Mouse (Mus musculus): ENCODE measurements at regions not wholly inside any gene's neighbourhood (a gene's known extent, or its start where the extent isn't known, plus 50 kb on each side); places are given as distances from the start of the nearest gene placed in this dataset.
A peak's percentile ranks its signal among the peaks of the same experiment; 100 is the strongest.

GRCm38 (mm10) chr10:83896160-83896559 lies 173.5 kb downstream of the 1500009L16Rik start:
- Histone ChIP-seq H3K9ac (ENCODE audit: low read length) (0 out of 2 replicates have a peak overlapping the region, but pooled peaks have one; percentile 3), H3K27ac (replicated peaks in 1 of 2; ENCODE audit: control insufficient read depth in 1 of 2, insufficient read depth in 1 of 2, low read depth in 2 of 2, low read length in 2 of 2) (peak overlapping the region; percentile 94 to 98), H3K4me1 (ENCODE audit: control insufficient read depth in 2 of 2, insufficient read depth in 2 of 2, low read length in 2 of 2) (peaks cover 28 to 41% of the 10 kb centered on the region in 2 experiments), H3K36me3 (ENCODE audit: control insufficient read depth, insufficient read depth, low read length) (no peaks in the 10 kb centered on the region), H3K4me3 (ENCODE audit: control insufficient read depth in 1 of 2, insufficient read depth in 1 of 2, low read depth in 1 of 2, low read length in 2 of 2) (no peak overlapping the region), H3K4me2 (ENCODE audit: low read length) (peak overlapping the region; percentile 29; the same call in 1 of the 2 replicates), H3K9me3 (ENCODE audit: control insufficient read depth, low read length) (no peaks in the 10 kb centered on the region), H3K27me3 (ENCODE audit: control insufficient read depth, insufficient read depth, low read length) (no peaks in the 10 kb centered on the region)
- 29% methylated on average over 5 of the region's 5 CpGs for WGBS
- ATAC-seq (ENCODE audit: insufficient number of reproducible peaks, insufficient read depth, low FRiP score, low read depth): peak; percentile 37

- H3K4me3 ChIP-seq (ENCODE audit: control insufficient read depth in 1 of 2, insufficient read depth in 1 of 2, low read depth in 1 of 2, low read length in 2 of 2): no peak overlapping the region
- H3K9me3 ChIP-seq (ENCODE audit: control insufficient read depth, low read length): no peaks in the 10 kb centered on the region
- H3K9ac ChIP-seq (ENCODE audit: low read length): no peak overlapping the region
- 0 out of 4 replicates have a peak overlapping the region, but pooled peaks of 1 of the 2 experiments have one; percentile 94 for H3K27ac ChIP-seq (replicated peaks in 1 of 2; ENCODE audit: control insufficient read depth in 1 of 2, insufficient read depth in 1 of 2, low read depth in 2 of 2, low read length in 2 of 2)
- H3K27me3 ChIP-seq (ENCODE audit: control insufficient read depth, insufficient read depth, low read length): no peaks in the 10 kb centered on the region
- peaks cover 28 to 39% of the 10 kb centered on the region in 2 experiments for H3K4me1 ChIP-seq (ENCODE audit: control insufficient read depth in 2 of 2, insufficient read depth in 2 of 2, low read length in 2 of 2)
- no peak for ATAC-seq (ENCODE audit: insufficient number of reproducible peaks, insufficient read depth, low FRiP score, low read depth)
- no peak overlapping the region for H3K4me2 ChIP-seq (ENCODE audit: low read length)
- 77% methylated on average over 6 of the region's 6 CpGs for WGBS
- H3K36me3 ChIP-seq (ENCODE audit: control insufficient read depth, insufficient read depth, low read length): no peaks in the 10 kb centered on the region
Observed at GRCm38 (mm10) chr10:83897558-83897957, 174.9 kb downstream of the 1500009L16Rik start.

- ATAC-seq (ENCODE audit: insufficient number of reproducible peaks, insufficient read depth, low FRiP score, low read depth): no peak
- H3K27ac ChIP-seq (replicated peaks in 1 of 2; ENCODE audit: control insufficient read depth in 1 of 2, insufficient read depth in 1 of 2, low read depth in 2 of 2, low read length in 2 of 2): no peak overlapping the region
- WGBS: 74% methylated on average over 8 of the region's 8 CpGs
- no peaks in the 10 kb centered on the region for H3K36me3 ChIP-seq (ENCODE audit: control insufficient read depth, insufficient read depth, low read length)
- no peaks in the 10 kb centered on the region for H3K4me1 ChIP-seq (ENCODE audit: control insufficient read depth in 2 of 2, insufficient read depth in 2 of 2, low read length in 2 of 2)
- H3K4me3 ChIP-seq (ENCODE audit: control insufficient read depth in 1 of 2, insufficient read depth in 1 of 2, low read depth in 1 of 2, low read length in 2 of 2): no peak overlapping the region
- no peaks in the 10 kb centered on the region for H3K27me3 ChIP-seq (ENCODE audit: control insufficient read depth, insufficient read depth, low read length)
- H3K9ac ChIP-seq (ENCODE audit: low read length): no peak overlapping the region
- no peak overlapping the region for H3K4me2 ChIP-seq (ENCODE audit: low read length)
- H3K9me3 ChIP-seq (ENCODE audit: control insufficient read depth, low read length): no peaks in the 10 kb centered on the region
Observed at GRCm38 (mm10) chr10:83906751-83907150, 184.1 kb downstream of the 1500009L16Rik start.

- Histone ChIP-seq H3K4me2 (ENCODE audit: low read length) (no peak overlapping the region), H3K4me1 (ENCODE audit: control insufficient read depth in 2 of 2, insufficient read depth in 2 of 2, low read length in 2 of 2) (no peaks in the 10 kb centered on the region; a peak in 1 of 4 replicates), H3K4me3 (ENCODE audit: control insufficient read depth in 1 of 2, insufficient read depth in 1 of 2, low read depth in 1 of 2, low read length in 2 of 2) (no peak overlapping the region), H3K9ac (ENCODE audit: low read length) (no peak overlapping the region), H3K27me3 (ENCODE audit: control insufficient read depth, insufficient read depth, low read length) (no peaks in the 10 kb centered on the region), H3K27ac (replicated peaks in 1 of 2; ENCODE audit: control insufficient read depth in 1 of 2, insufficient read depth in 1 of 2, low read depth in 2 of 2, low read length in 2 of 2) (no peak overlapping the region), H3K9me3 (ENCODE audit: control insufficient read depth, low read length) (no peaks in the 10 kb centered on the region), H3K36me3 (ENCODE audit: control insufficient read depth, insufficient read depth, low read length) (no peaks in the 10 kb centered on the region)
- ATAC-seq (ENCODE audit: insufficient number of reproducible peaks, insufficient read depth, low FRiP score, low read depth): no peak
- WGBS: 88% methylated on average over 10 of the region's 10 CpGs
Observed at GRCm38 (mm10) chr10:83910649-83911370, 188.1 kb downstream of the 1500009L16Rik start.

GRCm38 (mm10) chr10:83914401-83915132 lies 191.9 kb downstream of the 1500009L16Rik start:
- WGBS: 59% methylated on average over 12 of the region's 12 CpGs
- ATAC-seq (ENCODE audit: insufficient number of reproducible peaks, insufficient read depth, low FRiP score, low read depth): no peak
- H3K4me2 ChIP-seq (ENCODE audit: low read length): no peak overlapping the region

GRCm38 (mm10) chr10:83915133-83915730 lies 192.6 kb downstream of the 1500009L16Rik start:
- peaks cover 8% of the 10 kb centered on the region for H3K9me3 ChIP-seq (ENCODE audit: control insufficient read depth, low read length)
- no peak overlapping the region for H3K4me3 ChIP-seq (ENCODE audit: control insufficient read depth in 1 of 2, insufficient read depth in 1 of 2, low read depth in 1 of 2, low read length in 2 of 2)
- ATAC-seq (ENCODE audit: insufficient number of reproducible peaks, insufficient read depth, low FRiP score, low read depth): no peak
- no peak overlapping the region for H3K9ac ChIP-seq (ENCODE audit: low read length)
- WGBS: 67% methylated on average over 9 of the region's 9 CpGs
- H3K27me3 ChIP-seq (ENCODE audit: control insufficient read depth, insufficient read depth, low read length): no peaks in the 10 kb centered on the region
- no peak overlapping the region for H3K4me2 ChIP-seq (ENCODE audit: low read length)
- no peaks in the 10 kb centered on the region; a peak in 1 of 4 replicates for H3K4me1 ChIP-seq (ENCODE audit: control insufficient read depth in 2 of 2, insufficient read depth in 2 of 2, low read length in 2 of 2)
- no peak overlapping the region; a peak in 1 of 4 replicates for H3K27ac ChIP-seq (replicated peaks in 1 of 2; ENCODE audit: control insufficient read depth in 1 of 2, insufficient read depth in 1 of 2, low read depth in 2 of 2, low read length in 2 of 2)
- no peaks in the 10 kb centered on the region for H3K36me3 ChIP-seq (ENCODE audit: control insufficient read depth, insufficient read depth, low read length)

More at GRCm38 (mm10) chr10:83914401-83915132, 191.9 kb downstream of the 1500009L16Rik start:
- no peaks in the 10 kb centered on the region; a peak in 1 of 4 replicates for H3K4me1 ChIP-seq (ENCODE audit: control insufficient read depth in 2 of 2, insufficient read depth in 2 of 2, low read length in 2 of 2)
- H3K27ac ChIP-seq (replicated peaks in 1 of 2; ENCODE audit: control insufficient read depth in 1 of 2, insufficient read depth in 1 of 2, low read depth in 2 of 2, low read length in 2 of 2): no peak overlapping the region
- H3K9ac ChIP-seq (ENCODE audit: low read length): no peak overlapping the region
- no peak overlapping the region for H3K4me3 ChIP-seq (ENCODE audit: control insufficient read depth in 1 of 2, insufficient read depth in 1 of 2, low read depth in 1 of 2, low read length in 2 of 2)
- H3K9me3 ChIP-seq (ENCODE audit: control insufficient read depth, low read length): peaks cover 4% of the 10 kb centered on the region
- H3K27me3 ChIP-seq (ENCODE audit: control insufficient read depth, insufficient read depth, low read length): no peaks in the 10 kb centered on the region
- H3K36me3 ChIP-seq (ENCODE audit: control insufficient read depth, insufficient read depth, low read length): no peaks in the 10 kb centered on the region

GRCm38 (mm10) chr10:83926990-83927389 lies 204.3 kb downstream of the 1500009L16Rik start:
- Histone ChIP-seq H3K9ac (ENCODE audit: low read length) (no peak overlapping the region), H3K27ac (replicated peaks in 1 of 2; ENCODE audit: control insufficient read depth in 1 of 2, insufficient read depth in 1 of 2, low read depth in 2 of 2, low read length in 2 of 2) (no peak overlapping the region), H3K27me3 (ENCODE audit: control insufficient read depth, insufficient read depth, low read length) (no peaks in the 10 kb centered on the region), H3K36me3 (ENCODE audit: control insufficient read depth, insufficient read depth, low read length) (no peaks in the 10 kb centered on the region), H3K4me3 (ENCODE audit: control insufficient read depth in 1 of 2, insufficient read depth in 1 of 2, low read depth in 1 of 2, low read length in 2 of 2) (no peak overlapping the region), H3K9me3 (ENCODE audit: control insufficient read depth, low read length) (no peaks in the 10 kb centered on the region), H3K4me2 (ENCODE audit: low read length) (no peak overlapping the region), H3K4me1 (ENCODE audit: control insufficient read depth in 2 of 2, insufficient read depth in 2 of 2, low read length in 2 of 2) (no peaks in the 10 kb centered on the region)
- WGBS: 67% methylated on average over 4 of the region's 4 CpGs
- ATAC-seq (ENCODE audit: insufficient number of reproducible peaks, insufficient read depth, low FRiP score, low read depth): no peak
